ENCODE assay signal across 8 mouse cellular contexts in the genomic region with DNA sequence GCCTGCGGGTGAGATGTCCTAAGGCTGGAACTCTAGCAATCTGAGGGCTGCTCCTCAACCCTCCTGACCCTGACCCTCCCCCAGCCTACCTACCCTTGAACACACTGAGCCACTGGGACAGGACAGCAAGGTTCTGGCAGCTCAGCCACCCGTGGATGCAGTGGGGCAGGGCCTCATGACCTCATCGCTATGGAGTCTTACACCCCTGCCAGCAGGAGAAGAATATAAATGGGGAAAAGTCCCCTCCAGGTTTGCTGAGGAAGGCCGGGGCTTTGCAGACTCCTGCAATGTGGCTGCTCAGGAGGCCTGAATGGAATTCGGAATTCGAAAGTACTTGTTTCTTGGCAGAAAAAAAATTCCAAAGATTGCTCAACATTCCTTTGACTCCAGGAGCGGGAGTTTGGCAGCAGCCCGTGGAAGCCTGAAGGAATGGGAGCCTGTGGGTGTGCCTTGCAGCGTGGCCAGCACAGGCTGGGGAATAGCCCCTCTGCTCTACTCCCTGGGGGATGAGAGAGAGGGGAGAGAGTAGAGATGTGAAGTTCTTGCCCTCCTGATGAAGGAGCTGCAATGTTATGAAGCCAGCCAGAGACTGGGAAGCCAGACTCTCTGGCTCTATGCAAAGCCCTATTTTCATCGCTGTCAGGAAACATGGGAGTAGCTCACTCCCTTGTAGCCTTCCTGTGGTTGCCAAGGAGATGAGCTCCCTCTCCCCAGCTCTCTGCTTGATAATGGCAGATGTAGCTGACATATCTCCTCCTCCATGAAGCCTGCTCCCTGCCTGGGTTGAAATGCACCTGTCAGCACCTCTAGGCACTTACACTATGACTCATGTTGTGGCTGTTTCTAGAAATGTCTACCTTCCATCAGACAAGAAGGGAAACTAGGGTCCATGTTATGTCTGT. TPM values are rescaled to one million over a fixed set of nuclear protein-coding genes. Genes with fewer than 3 reads are reported as not detected.
DNase-seq lines count a peak whose midpoint lies in the region; ATAC-seq and TF ChIP-seq lines count a peak whose summit lies in the region.

No protein-coding gene starts in this region.

- intact Hi-C loops in left cerebral cortex, adult 2 months (cut with DNase I) = no loop called here

- no peak overlapping the region for H3K4me3 ChIP-seq in hindbrain, postnatal 0 days (ENCODE audit: low read length)
- H3K4me3 ChIP-seq in left cerebral cortex, adult 2 months = no peak overlapping the region
- H3K4me3 ChIP-seq in midbrain, embryonic 11.5 days (ENCODE audit: low read depth, low read length) = no peak overlapping the region
- H3K4me3 ChIP-seq in stomach, embryonic 14.5 days (ENCODE audit: low read depth, low read length) = no peak overlapping the region

- DNase-seq in 3134 (ENCODE audit: extremely low read depth, insufficient read length, low spot score) = peak; percentile 87
- DNase-seq in embryo, embryonic 10 days (ENCODE audit: low spot score) = peak; percentile 57
- DNase-seq in gastrocnemius, postnatal 10 days = peak; percentile 51
- DNase-seq in hindbrain, postnatal 0 days (ENCODE audit: low spot score) = peak; percentile 59
- DNase-seq in left cerebral cortex, adult 2 months (ENCODE audit: extremely low spot score in 1 of 2, low spot score in 2 of 2) = peak; percentile 48 to 53
- peak; percentile 89 for DNase-seq in midbrain, embryonic 11.5 days (ENCODE audit: low spot score, missing footprints)
- no peak for DNase-seq in cerebellum, adult 11 months

- H3K36me3 ChIP-seq in hindbrain, postnatal 0 days (ENCODE audit: insufficient read depth, low read length) = no peaks in the 10 kb centered on the region
- H3K36me3 ChIP-seq in midbrain, embryonic 11.5 days (ENCODE audit: control insufficient read depth, insufficient read depth, low read length) = no peaks in the 10 kb centered on the region
- no peaks in the 10 kb centered on the region for H3K36me3 ChIP-seq in stomach, embryonic 14.5 days (ENCODE audit: control insufficient read depth, insufficient read depth, low read length)

- 0 out of 2 replicates have a peak overlapping the region, but pooled peaks have one; percentile 7 for H3K9ac ChIP-seq in hindbrain, postnatal 0 days (replicated peaks; ENCODE audit: low read length)
- no peak overlapping the region for H3K9ac ChIP-seq in midbrain, embryonic 11.5 days (ENCODE audit: low read length)
- H3K9ac ChIP-seq in stomach, embryonic 14.5 days (replicated peaks; ENCODE audit: low read depth, low read length) = no peak overlapping the region

- peaks cover 11% of the 10 kb centered on the region for H3K4me1 ChIP-seq in hindbrain, postnatal 0 days (ENCODE audit: insufficient read depth, low read length)
- peaks cover 11% of the 10 kb centered on the region for H3K4me1 ChIP-seq in midbrain, embryonic 11.5 days (ENCODE audit: control insufficient read depth, insufficient read depth, low read length)
- H3K4me1 ChIP-seq in stomach, embryonic 14.5 days (ENCODE audit: control insufficient read depth, insufficient read depth, low read length) = peaks cover 15% of the 10 kb centered on the region

- ATAC-seq in hindbrain, postnatal 0 days = peak; percentile 76
- peak; percentile 62 for ATAC-seq in midbrain, embryonic 11.5 days (ENCODE audit: low FRiP score)
- ATAC-seq in stomach, embryonic 14.5 days (ENCODE audit: insufficient number of reproducible peaks, insufficient read depth, low FRiP score, low read depth) = peak; percentile 55

- no peaks in the 10 kb centered on the region for H3K27me3 ChIP-seq in hindbrain, postnatal 0 days (ENCODE audit: insufficient read depth, low read length)
- no peaks in the 10 kb centered on the region for H3K27me3 ChIP-seq in midbrain, embryonic 11.5 days (ENCODE audit: control insufficient read depth, insufficient read depth, low read length)
- H3K27me3 ChIP-seq in stomach, embryonic 14.5 days (ENCODE audit: control insufficient read depth, insufficient read depth, low read length) = no peaks in the 10 kb centered on the region

- 9% methylated on average over 10 of the region's 10 CpGs for WGBS in hindbrain, postnatal 0 days
- WGBS in midbrain, embryonic 11.5 days = 8% methylated on average over 10 of the region's 10 CpGs
- WGBS in stomach, embryonic 14.5 days = 15% methylated on average over 10 of the region's 10 CpGs

- TF ChIP-seq CTCF in hindbrain, postnatal 0 days (IDR thresholded peaks at IDR 0.05; ENCODE audit: low read depth) = no peak
- no peak for TF ChIP-seq CTCF in left cerebral cortex, adult 2 months (IDR thresholded peaks at IDR 0.05)

- peak overlapping the region; percentile 26; the same call in 1 of the 2 replicates for H3K4me2 ChIP-seq in hindbrain, postnatal 0 days (ENCODE audit: low read depth, low read length)
- no peak overlapping the region for H3K4me2 ChIP-seq in midbrain, embryonic 11.5 days
- peak overlapping the region; percentile 22; the same call in 1 of the 2 replicates for H3K4me2 ChIP-seq in stomach, embryonic 14.5 days (replicated peaks; ENCODE audit: low read depth, low read length)

- peak overlapping the region; percentile 52 for H3K27ac ChIP-seq in hindbrain, postnatal 0 days
- H3K27ac ChIP-seq in left cerebral cortex, adult 2 months = peak overlapping the region; percentile 79
- peak overlapping the region; percentile 70 for H3K27ac ChIP-seq in midbrain, embryonic 11.5 days (ENCODE audit: low read depth, low read length)
- peak overlapping the region; percentile 80; the same call in 1 of the 2 replicates for H3K27ac ChIP-seq in stomach, embryonic 14.5 days (ENCODE audit: low read length)

- H3K9me3 ChIP-seq in hindbrain, postnatal 0 days (ENCODE audit: low read length) = no peaks in the 10 kb centered on the region
- no peaks in the 10 kb centered on the region for H3K9me3 ChIP-seq in midbrain, embryonic 11.5 days (ENCODE audit: control insufficient read depth, low read length)
- H3K9me3 ChIP-seq in stomach, embryonic 14.5 days (ENCODE audit: control insufficient read depth, low read depth, low read length) = no peaks in the 10 kb centered on the region

RNA-seq across cellular contexts. Expression of a gene that starts 33.3 kb away (rescaled TPM):
- 10 to 100 TPM; 14.2 to 21.4 TPM for total RNA-seq in gastrocnemius, postnatal 10 days (2021)
- 13.1 and 15.1 TPM in 2 replicates for total RNA-seq in hindbrain, postnatal 0 days (2014; rRNA removed)
- polyA plus RNA-seq in hindbrain, postnatal 0 days (2015; fragmentation: Nextera tagmentation; extraction: Ambion mirVana) = 11.2 and 12.1 TPM in 2 replicates
- 10 to 100 TPM; 12.6 to 13.2 TPM for total RNA-seq in left cerebral cortex, adult 2 months (2021)
- polyA plus RNA-seq in midbrain, embryonic 11.5 days (2014; fragmentation: Nextera tagmentation; extraction: Ambion mirVana) = 4.6 and 5.7 TPM in 2 replicates
- polyA plus RNA-seq in stomach, embryonic 14.5 days (2014; fragmentation: Nextera tagmentation; extraction: Ambion mirVana) = 11.0 and 14.0 TPM in 2 replicates
